Mouse (Mus musculus): ENCODE measurements around the gene Rbm5. TPM values are rescaled to one million over a fixed set of nuclear protein-coding genes. Genes with fewer than 3 reads are reported as not detected.

Gene Rbm5
- polyA plus RNA-seq, 1 experiment from 2014 or later = 184 TPM

DNA sequence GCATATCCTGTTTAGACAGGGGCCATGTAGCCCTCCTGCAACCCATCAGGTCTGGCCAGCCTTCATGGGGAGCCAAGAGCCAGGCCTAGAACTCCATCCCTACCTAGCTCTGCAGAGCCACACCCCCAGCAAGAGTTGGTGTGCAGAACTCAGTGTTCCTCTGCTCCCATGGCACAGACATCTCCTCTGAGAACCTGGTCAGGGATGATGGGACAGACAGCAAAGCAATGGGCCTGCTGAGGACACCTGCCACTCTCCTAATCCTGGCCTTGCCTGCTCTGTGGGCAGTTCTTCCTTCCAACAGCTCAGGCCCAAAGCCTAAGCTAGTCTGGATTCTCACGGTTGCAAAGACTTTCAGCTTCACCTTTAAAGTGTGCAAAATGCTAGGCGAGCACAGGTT, 55.2 kb downstream of the Rbm5 start:
- Histone ChIP-seq H3K9ac (replicated peaks; ENCODE audit: low read length) (no peak overlapping the region), H3K4me2 (ENCODE audit: low read depth, low read length) (no peak overlapping the region), H3K9me3 (replicated peaks; ENCODE audit: control insufficient read depth, low read length) (no peaks in the 10 kb centered on the region), H3K36me3 (replicated peaks; ENCODE audit: control insufficient read depth, insufficient read depth, low read depth, low read length) (no peaks in the 10 kb centered on the region), H3K4me1 (ENCODE audit: control insufficient read depth, insufficient read depth, low read length) (peaks cover 7% of the 10 kb centered on the region), H3K27me3 (ENCODE audit: control insufficient read depth, insufficient read depth, low read length) (no peaks in the 10 kb centered on the region), H3K27ac (replicated peaks; ENCODE audit: low read depth, low read length) (no peak overlapping the region), H3K4me3 (ENCODE audit: low read depth, low read length) (no peak overlapping the region)
- no peak for DNase-seq (ENCODE audit: low spot score)
- WGBS = 85% methylated on average over 2 of the region's 2 CpGs
- ATAC-seq (replicated peaks; ENCODE audit: insufficient number of reproducible peaks, low FRiP score, low TSS enrichment, low read depth) = no peak

DNA sequence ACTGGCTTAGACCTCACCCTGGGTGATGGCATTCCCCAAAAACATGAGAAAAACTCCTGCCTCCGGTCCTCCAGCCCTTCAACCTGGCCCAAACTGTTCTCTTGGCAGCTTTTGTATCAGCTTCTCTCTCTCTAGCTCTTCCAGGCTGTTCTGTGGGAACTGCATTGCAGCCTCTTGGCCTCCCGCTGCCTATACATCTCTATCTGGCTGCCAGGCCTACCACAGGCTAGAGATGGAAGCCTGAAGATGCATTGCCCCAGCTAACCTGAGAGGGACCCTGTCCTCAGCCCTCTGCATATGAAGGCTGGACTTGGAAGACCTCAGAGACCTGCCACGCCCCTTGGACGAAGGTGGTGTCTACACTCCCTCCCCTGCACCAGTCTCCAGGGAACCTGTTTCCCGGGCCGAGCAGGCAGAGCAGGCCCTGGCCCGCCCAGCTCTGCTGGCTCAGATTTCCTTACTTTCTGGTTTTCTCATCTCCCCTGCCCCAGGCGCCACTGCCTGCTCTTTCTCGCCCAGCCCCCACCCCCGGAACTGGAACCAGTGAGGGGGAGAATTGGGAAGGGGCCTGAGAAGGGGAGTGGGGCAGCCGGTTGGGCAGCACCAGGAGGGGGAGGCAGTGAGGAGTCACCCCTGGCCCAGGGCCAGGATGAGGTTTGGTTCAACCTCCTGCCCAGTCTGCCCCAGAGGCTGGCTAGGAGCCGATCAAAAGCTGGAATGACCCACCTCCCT, 56.4 kb downstream of the Rbm5 start:
- peak; percentile 89 for DNase-seq (ENCODE audit: low spot score)
- Histone ChIP-seq H3K9ac (replicated peaks; ENCODE audit: low read length) (peak overlapping the region; percentile 1; the same call in 1 of the 2 replicates), H3K36me3 (replicated peaks; ENCODE audit: control insufficient read depth, insufficient read depth, low read depth, low read length) (no peaks in the 10 kb centered on the region), H3K27me3 (ENCODE audit: control insufficient read depth, insufficient read depth, low read length) (no peaks in the 10 kb centered on the region), H3K4me2 (ENCODE audit: low read depth, low read length) (peak overlapping the region; percentile 3), H3K4me3 (ENCODE audit: low read depth, low read length) (no peak overlapping the region), H3K27ac (replicated peaks; ENCODE audit: low read depth, low read length) (peak overlapping the region; percentile 78), H3K4me1 (ENCODE audit: control insufficient read depth, insufficient read depth, low read length) (peaks cover 7% of the 10 kb centered on the region), H3K9me3 (replicated peaks; ENCODE audit: control insufficient read depth, low read length) (no peaks in the 10 kb centered on the region)
- peak; percentile 75 for ATAC-seq (replicated peaks; ENCODE audit: insufficient number of reproducible peaks, low FRiP score, low TSS enrichment, low read depth)
- 10% methylated on average over 12 of the region's 12 CpGs for WGBS

DNA sequence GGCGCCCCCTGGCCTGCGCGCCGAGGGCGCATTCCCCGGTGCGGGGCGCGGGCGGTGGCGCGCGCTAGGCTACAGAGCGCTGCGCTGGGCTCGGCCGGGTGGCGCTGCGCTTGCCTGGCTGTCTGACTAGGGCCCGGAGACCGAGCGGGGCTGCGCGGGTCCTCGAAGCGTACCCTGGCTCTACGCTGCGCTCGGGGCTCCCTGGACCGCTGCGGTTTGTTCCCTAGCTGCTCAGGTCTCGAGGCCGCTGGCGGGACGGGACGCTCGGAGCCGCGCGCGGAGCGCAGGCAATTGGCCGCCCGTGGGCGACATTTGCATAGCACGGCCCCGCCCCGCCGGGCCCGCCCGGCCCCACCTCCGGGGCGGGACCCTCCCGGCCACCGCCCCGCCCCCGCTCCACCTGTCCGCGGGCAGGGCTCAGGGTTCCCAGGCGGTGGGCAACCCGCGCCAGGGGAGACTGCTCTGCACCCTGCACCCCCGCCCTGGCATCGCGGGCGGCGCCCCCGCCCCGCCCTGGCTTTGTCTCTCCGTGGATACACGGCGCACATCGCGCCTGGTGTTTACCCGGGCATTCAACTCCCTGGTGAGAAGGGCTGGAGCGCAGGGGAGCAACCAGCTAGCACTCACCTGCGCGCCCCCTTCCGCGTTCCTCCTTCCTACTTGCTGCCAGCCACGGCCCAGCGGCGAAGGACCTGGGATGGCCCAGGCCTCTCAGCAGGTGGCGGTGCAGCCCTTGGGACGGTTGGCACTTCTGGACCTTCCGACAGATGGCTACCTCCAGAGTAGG, 60.9 kb downstream of the Rbm5 start, which contains the start of gene Sema3f:
TSS of gene Sema3f (minus strand) at position 779 of the 787 bp plus-strand sequence.
- peaks cover 5% of the 10 kb centered on the region for H3K36me3 ChIP-seq (replicated peaks; ENCODE audit: control insufficient read depth, insufficient read depth, low read depth, low read length)
- H3K27me3 ChIP-seq (ENCODE audit: control insufficient read depth, insufficient read depth, low read length) = no peaks in the 10 kb centered on the region
- H3K4me3 ChIP-seq (ENCODE audit: low read depth, low read length) = peak within 1 kb of the TSS; percentile 85
- peak within 1 kb of the TSS; percentile 97 for H3K9ac ChIP-seq (replicated peaks; ENCODE audit: low read length)
- WGBS = 1% methylated on average over 69 of the region's 86 CpGs
- H3K4me2 ChIP-seq (ENCODE audit: low read depth, low read length) = peak within 1 kb of the TSS; percentile 96
- DNase-seq (ENCODE audit: low spot score) (peak; percentile 93), ATAC-seq (replicated peaks; ENCODE audit: insufficient number of reproducible peaks, low FRiP score, low TSS enrichment, low read depth) (peak; percentile 64)
- H3K9me3 ChIP-seq (replicated peaks; ENCODE audit: control insufficient read depth, low read length) = no peaks in the 10 kb centered on the region
- H3K27ac ChIP-seq (replicated peaks; ENCODE audit: low read depth, low read length) = peak within 1 kb of the TSS; percentile 94
- peaks cover 17% of the 10 kb centered on the region for H3K4me1 ChIP-seq (ENCODE audit: control insufficient read depth, insufficient read depth, low read length)

DNA sequence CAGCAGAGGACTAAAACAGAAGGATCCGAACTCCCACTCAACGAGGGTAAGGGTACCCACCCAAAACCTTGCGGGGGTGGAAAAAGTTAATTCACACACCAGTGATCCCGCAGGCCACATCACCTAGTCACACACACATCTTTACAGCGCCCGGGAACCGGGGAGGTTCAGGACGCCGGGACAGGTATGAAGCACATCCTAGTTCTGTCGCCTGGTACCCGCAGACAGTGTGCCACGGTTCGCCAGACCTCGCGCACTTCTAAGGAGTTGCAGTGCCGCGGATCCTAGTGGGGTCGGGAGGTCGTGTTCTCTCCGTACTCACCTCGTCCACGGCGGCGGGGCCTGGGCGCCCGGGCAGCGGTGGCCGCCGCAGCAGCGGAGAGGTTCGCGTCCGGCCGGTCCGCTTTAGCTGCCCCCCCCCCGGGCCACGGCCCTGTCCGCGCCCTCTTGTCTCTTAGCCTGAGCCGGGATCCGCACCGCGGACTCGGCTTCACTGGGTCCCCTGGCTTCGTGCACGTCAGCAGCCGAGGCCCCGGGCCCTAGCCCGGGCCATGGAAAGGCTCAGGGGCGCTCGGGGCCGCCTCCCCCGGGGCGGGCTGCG, 61.6 kb downstream of the Rbm5 start:
- ATAC-seq (replicated peaks; ENCODE audit: insufficient number of reproducible peaks, low FRiP score, low TSS enrichment, low read depth) (no peak), DNase-seq (ENCODE audit: low spot score) (peak; percentile 35)
- peaks cover 5% of the 10 kb centered on the region for H3K36me3 ChIP-seq (replicated peaks; ENCODE audit: control insufficient read depth, insufficient read depth, low read depth, low read length)
- peak overlapping the region; percentile 97 for H3K9ac ChIP-seq (replicated peaks; ENCODE audit: low read length)
- H3K9me3 ChIP-seq (replicated peaks; ENCODE audit: control insufficient read depth, low read length) = no peaks in the 10 kb centered on the region
- H3K27me3 ChIP-seq (ENCODE audit: control insufficient read depth, insufficient read depth, low read length) = no peaks in the 10 kb centered on the region
- H3K4me3 ChIP-seq (ENCODE audit: low read depth, low read length) = peak overlapping the region; percentile 85
- under 1% methylated on average over 54 of the region's 55 CpGs for WGBS
- peaks cover 14% of the 10 kb centered on the region for H3K4me1 ChIP-seq (ENCODE audit: control insufficient read depth, insufficient read depth, low read length)
- peak overlapping the region; percentile 94 for H3K27ac ChIP-seq (replicated peaks; ENCODE audit: low read depth, low read length)
- peak overlapping the region; percentile 96 for H3K4me2 ChIP-seq (ENCODE audit: low read depth, low read length)

DNA sequence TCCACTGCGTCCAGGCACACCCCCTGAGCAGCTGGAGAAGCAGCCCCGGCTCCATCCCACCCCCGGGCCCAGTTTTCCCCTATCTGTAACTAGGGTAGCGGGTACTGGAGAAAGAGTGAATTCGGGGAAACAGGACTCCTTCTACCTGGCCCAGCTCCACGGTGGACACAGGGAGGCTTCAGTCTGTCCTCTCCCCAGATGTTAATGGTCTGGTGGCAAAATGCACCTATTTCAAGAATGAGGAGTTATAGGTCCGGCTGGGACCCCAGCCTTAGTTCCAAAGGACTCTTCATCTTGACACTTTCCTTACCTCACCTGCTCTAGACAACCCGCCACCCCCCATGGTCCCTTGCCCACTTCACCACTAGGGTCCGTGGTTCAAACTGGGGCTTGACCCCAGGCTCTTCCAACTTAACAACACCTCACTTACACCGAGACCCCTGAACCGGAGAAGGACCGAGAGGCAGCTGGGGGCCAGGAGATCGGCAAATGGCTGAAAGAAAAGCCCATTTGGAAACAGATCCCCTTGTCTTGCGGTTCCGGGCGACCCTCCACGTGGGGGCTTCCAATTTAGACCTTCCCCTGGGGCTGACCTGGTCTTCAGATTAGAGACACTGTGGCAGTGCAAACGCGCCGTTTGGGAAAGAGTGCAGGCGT, 62.2 kb downstream of the Rbm5 start:
- DNase-seq (ENCODE audit: low spot score) (peak; percentile 25), ATAC-seq (replicated peaks; ENCODE audit: insufficient number of reproducible peaks, low FRiP score, low TSS enrichment, low read depth) (no peak)
- Histone ChIP-seq H3K27ac (replicated peaks; ENCODE audit: low read depth, low read length) (peak overlapping the region; percentile 94), H3K4me3 (ENCODE audit: low read depth, low read length) (peak overlapping the region; percentile 85), H3K9me3 (replicated peaks; ENCODE audit: control insufficient read depth, low read length) (no peaks in the 10 kb centered on the region), H3K4me2 (ENCODE audit: low read depth, low read length) (peak overlapping the region; percentile 96), H3K4me1 (ENCODE audit: control insufficient read depth, insufficient read depth, low read length) (peaks cover 14% of the 10 kb centered on the region), H3K9ac (replicated peaks; ENCODE audit: low read length) (peak overlapping the region; percentile 97), H3K27me3 (ENCODE audit: control insufficient read depth, insufficient read depth, low read length) (no peaks in the 10 kb centered on the region), H3K36me3 (replicated peaks; ENCODE audit: control insufficient read depth, insufficient read depth, low read depth, low read length) (peaks cover 5% of the 10 kb centered on the region)
- under 1% methylated on average over 21 of the region's 21 CpGs for WGBS

DNA sequence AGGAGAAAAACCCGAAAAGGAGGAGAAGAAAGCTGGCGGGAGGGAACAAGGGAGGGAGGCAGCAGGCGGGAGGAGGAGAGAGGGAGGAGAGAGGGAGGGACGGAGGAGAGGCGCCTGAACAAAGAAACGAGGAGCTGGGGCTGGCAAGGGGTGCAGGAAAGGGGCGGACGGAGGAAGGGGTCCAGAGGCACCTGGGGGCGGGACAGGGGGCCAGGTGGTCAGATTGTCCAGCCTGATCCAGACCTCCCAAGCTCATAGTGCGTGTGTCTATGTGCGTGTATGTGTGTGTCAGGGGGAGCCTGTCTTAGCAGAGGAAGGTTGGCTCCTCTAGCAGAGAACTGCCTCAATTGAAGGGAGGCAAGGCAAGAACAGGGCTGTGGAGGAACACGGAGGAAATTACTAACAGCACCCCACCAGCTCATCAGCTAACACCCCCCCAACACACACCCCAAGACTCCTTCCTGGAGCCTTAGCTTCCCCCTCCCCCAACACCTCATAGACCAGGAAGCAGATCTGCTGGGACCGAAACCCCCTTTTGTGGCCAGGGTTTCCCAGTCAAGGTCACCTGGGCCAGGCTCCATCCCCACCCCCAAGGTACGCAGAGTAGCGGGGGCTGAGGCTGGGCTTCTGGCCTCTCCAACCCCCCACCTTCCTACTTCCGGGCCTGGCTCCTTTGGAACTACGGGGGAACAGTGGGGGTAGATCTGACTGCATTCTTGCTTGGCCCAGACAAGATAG, 62.9 kb downstream of the Rbm5 start:
- 0% methylated on average over 17 of the region's 17 CpGs for WGBS
- H3K4me3 ChIP-seq (ENCODE audit: low read depth, low read length) = peak overlapping the region; percentile 85
- DNase-seq (ENCODE audit: low spot score) (peak; percentile 73), ATAC-seq (replicated peaks; ENCODE audit: insufficient number of reproducible peaks, low FRiP score, low TSS enrichment, low read depth) (0 out of 2 replicates have a peak, but pooled peaks have one; percentile 19)
- H3K36me3 ChIP-seq (replicated peaks; ENCODE audit: control insufficient read depth, insufficient read depth, low read depth, low read length) = peaks cover 5% of the 10 kb centered on the region
- H3K27ac ChIP-seq (replicated peaks; ENCODE audit: low read depth, low read length) = peak overlapping the region; percentile 91
- H3K4me2 ChIP-seq (ENCODE audit: low read depth, low read length) = peak overlapping the region; percentile 96
- peak overlapping the region; percentile 97 for H3K9ac ChIP-seq (replicated peaks; ENCODE audit: low read length)
- no peaks in the 10 kb centered on the region for H3K27me3 ChIP-seq (ENCODE audit: control insufficient read depth, insufficient read depth, low read length)
- no peaks in the 10 kb centered on the region for H3K9me3 ChIP-seq (replicated peaks; ENCODE audit: control insufficient read depth, low read length)
- peaks cover 15% of the 10 kb centered on the region for H3K4me1 ChIP-seq (ENCODE audit: control insufficient read depth, insufficient read depth, low read length)

DNA sequence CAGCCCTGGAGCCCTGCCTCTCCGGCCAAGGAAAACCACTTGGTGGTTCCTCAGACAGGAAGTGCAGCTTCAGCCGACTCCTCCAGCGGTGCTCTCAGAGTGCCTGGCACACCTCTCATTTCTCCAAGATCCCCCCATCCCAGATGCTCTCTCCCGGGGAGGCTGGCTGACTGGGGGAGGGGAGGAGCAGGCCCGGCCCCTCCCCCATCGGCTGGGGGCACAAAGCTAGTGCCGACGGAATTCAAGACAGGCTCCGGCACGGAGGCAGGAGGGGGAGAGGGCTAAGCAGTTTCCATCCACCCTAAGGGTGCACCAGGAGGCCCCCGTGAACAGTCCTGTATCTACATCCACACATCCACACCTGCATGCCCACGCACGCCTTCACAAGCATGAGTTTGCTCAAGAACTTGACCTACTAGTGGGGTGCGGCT, 64.0 kb downstream of the Rbm5 start:
- 0 out of 2 replicates have a peak, but pooled peaks have one; percentile 15 for ATAC-seq (replicated peaks; ENCODE audit: insufficient number of reproducible peaks, low FRiP score, low TSS enrichment, low read depth)
- Histone ChIP-seq H3K4me2 (ENCODE audit: low read depth, low read length) (peak overlapping the region; percentile 96), H3K27ac (replicated peaks; ENCODE audit: low read depth, low read length) (peak overlapping the region; percentile 91), H3K4me1 (ENCODE audit: control insufficient read depth, insufficient read depth, low read length) (peaks cover 22% of the 10 kb centered on the region), H3K36me3 (replicated peaks; ENCODE audit: control insufficient read depth, insufficient read depth, low read depth, low read length) (peaks cover 5% of the 10 kb centered on the region), H3K9ac (replicated peaks; ENCODE audit: low read length) (peak overlapping the region; percentile 97), H3K27me3 (ENCODE audit: control insufficient read depth, insufficient read depth, low read length) (no peaks in the 10 kb centered on the region), H3K9me3 (replicated peaks; ENCODE audit: control insufficient read depth, low read length) (no peaks in the 10 kb centered on the region), H3K4me3 (ENCODE audit: low read depth, low read length) (peak overlapping the region; percentile 85)
- DNase-seq (ENCODE audit: low spot score) = peak; percentile 82
- under 1% methylated on average over 14 of the region's 14 CpGs for WGBS

Measured in embryonic facial prominence, embryonic 11.5 days (tissue).